Mouse (Mus musculus) kidney, postnatal 14 days (tissue): Measurements from ENCODE around the gene Ly6g6e.
"Not testable (repeated sequence)": the region's sequence is repeated elsewhere in the genome, so short reads cannot be mapped to it uniquely, and the experiment has no call there.

Experiments used
- DNase-seq: peaks from one replicate; pipeline ENCODE4 v3.0.0; 2022; ENCODE audit warnings: mixed read lengths

Gene Ly6g6e

GRCm38 (mm10) chr17:35104754-35105153 is 28.1 kb downstream of the Ly6g6e start:
- no peak for DNase-seq

DNA sequence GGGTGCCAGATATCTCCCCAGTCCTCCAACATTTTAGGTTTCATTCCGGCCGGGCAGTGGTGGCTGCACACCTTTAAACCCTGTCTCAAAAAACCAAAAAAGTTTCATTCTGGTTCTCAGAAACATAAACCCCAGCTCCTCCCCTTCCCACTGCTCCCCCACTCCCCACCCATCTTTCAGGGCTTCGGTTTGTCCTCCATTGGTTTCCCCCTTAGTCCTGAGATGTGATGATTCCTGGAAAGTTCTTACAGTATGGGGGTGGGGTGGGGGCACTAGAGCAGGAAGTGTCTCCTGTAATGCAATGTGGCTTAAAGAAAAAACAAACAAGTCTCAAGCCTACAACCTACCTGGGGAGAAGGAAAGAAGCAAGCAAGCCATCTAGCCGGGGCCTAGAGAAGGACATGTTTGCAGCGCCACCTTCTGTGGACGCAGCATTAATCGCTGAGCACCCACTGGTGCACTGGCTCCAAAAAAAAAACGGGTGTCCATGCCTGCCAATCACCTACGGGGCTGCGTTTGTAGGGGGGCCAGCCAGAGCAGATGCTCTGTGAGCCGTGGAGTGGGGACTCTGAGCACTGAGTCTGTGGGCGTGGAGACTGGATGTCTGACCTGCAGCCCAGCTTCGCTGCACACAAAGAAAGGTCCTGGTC is 29.2 kb downstream of the Ly6g6e start:
- peak; percentile 64 for DNase-seq

- no peak for DNase-seq
Measured at GRCm38 (mm10) chr17:35106522-35106921, 29.8 kb downstream of the Ly6g6e start.

DNA sequence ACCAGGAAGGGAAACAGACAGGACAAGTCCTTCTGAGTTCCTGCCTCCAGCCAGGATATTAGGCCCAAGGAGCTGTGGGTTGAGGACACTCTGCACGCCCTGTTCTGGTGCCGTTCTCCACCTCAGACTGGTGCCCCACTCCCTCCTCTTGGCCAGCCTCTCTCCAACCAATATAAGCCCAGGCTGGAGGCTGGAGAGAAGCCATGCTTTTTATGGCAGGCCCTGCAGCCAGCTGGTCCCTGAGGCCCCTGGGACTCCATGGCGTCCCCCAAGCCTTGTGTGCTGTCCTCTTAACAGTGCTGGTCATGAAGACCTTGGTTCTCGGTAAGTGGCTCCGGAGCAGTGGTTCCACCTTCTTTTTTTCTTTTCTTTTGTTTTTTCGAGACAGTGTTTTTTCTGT is 31.4 kb downstream of the Ly6g6e start, which contains the start of gene Ly6g5c:
Gene Ly6g5c (plus strand): TSS at position 183 of the 400 bp plus-strand sequence.
- no peak for DNase-seq

DNA sequence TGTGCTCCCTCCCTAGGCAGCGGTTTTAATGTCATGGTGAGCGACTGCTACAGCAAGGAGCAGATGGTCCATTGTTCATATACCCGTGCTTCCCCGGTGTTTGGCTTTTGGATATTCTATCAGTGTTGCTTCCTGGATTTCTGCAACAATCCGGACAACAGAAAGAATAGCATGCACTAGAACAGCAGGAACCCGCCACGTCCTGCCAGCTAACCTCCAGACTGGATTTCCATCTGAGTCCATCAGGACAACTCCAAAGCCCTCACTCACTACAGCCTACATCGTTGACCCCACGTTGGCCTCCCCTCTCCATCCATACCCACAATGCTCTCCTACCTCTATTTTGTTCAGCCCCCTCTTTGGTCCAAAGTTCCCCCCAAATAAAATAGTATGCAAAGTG is 35.1 kb downstream of the Ly6g6e start:
- no peak for DNase-seq

DNA sequence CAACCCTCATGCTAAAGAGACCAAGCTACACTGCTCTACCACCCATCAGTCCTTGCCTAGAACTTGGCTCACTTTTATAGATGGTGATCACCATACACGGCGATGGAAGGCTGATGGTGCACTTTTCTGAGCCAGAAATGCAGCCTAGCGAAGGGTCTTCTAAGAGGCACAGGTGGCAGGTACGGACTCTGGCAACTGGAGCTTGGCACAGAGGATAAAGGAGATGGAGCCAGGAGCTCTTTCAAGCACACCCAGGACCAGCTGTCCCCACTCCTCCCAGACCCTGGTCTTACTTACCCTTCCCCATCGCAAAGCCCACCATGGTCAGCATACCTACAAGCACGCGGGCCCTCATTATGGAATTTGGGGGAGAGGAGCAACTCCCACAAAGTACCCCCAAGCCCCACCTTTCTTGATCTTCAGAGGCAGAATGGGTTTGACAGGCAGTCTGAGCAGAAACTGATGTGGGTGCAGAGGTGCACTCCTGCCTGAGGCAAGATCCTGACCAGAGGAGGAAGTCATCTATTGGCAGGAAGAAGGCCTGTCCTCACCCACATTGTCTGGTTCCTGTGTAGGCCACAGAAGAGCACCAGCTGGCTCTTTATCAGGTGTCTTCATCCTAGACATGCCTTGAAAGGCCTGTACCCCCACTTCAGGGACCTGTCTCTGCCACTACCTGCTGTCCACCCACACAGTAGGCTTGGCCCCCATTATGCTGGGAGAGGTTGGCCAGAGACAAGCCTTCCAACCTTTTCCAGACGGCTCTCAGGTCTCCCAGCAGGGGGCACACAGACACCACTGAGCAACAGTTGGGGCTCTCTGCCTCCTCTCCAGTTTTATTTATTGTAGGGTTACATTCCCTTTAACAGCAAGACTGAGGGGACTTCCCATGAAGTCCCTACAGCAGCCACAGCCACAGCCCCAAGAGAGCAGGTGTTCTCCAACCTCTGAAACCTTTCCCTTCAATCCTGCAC is 38.6 kb downstream of the Ly6g6e start, which contains the start of gene Ly6g5b:
Gene Ly6g5b (minus strand): TSS at position 383 of the 974 bp plus-strand sequence.
- no peak for DNase-seq

- DNase-seq = peak; percentile 55
Measured at GRCm38 (mm10) chr17:35120745-35121142, 44.0 kb downstream of the Ly6g6e start.

DNA sequence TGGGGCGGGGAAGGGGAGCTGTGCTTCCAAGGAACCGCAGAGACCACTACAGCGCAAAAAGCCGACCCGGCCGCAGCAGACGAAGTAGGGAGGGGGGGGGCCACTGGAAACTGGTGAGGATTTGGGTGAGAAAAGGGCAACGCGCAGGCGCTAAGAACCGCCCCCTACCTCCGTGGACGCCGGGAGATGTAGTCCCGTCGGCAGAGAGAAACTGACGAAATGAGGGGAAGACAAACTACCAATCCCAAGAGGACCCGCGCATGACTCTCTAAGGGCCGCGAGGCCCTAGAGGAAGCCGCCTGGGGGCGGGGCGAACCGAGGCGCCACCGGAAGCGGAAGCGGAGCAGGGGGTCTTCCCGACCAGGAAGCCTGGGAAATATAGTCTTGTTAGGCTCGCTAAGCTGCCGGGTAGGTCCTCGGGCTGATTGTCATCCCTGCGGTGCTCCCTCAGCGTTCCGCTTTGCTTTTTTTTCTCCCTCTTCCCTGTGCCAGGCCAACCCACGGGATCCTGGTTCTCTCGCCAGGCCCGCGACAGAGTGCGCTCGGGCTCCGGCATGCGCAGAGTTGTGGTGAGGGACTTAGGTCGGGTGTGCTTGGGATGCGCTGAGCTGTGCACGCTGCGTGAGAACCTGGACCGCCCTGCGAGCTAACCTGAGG is 44.6 kb downstream of the Ly6g6e start, which contains the start of gene Gpank1:
Gene Gpank1 (plus strand): TSS at position 313 of the 657 bp plus-strand sequence.
- peak; percentile 98 for DNase-seq

- DNase-seq = peak; percentile 70
Measured at GRCm38 (mm10) chr17:35121871-35122303, 45.2 kb downstream of the Ly6g6e start, which contains the start of gene Csnk2b. Csnk2b (minus strand) TSS chr17:35122053.

GRCm38 (mm10) chr17:35123287-35123686 is 46.6 kb downstream of the Ly6g6e start:
- not testable (repeated sequence) for DNase-seq

- DNase-seq = not testable (repeated sequence)
Measured at GRCm38 (mm10) chr17:35124261-35124896, 47.7 kb downstream of the Ly6g6e start.

- DNase-seq = no peak
Measured at GRCm38 (mm10) chr17:35125081-35125480, 48.4 kb downstream of the Ly6g6e start.

- DNase-seq = no peak
Measured at GRCm38 (mm10) chr17:35125578-35125977, 48.9 kb downstream of the Ly6g6e start.

- peak; percentile 85 for DNase-seq
Measured at GRCm38 (mm10) chr17:35126206-35126611, 49.5 kb downstream of the Ly6g6e start, which contains the start of gene D17H6S53E. D17H6S53E (plus strand) TSS chr17:35126373.

GRCm38 (mm10) chr17:35127017-35127416 is 50.3 kb downstream of the Ly6g6e start:
- DNase-seq = no peak
